Mouse (Mus musculus) spleen, postnatal 4 days (tissue): ENCODE results near the gene Parg.

ENCODE experiments used
- DNase-seq, 2 experiments: peaks; one replicate each; pipeline ENCODE4 v3.0.0; 2022; ENCODE audit warnings: low spot score in 2 of 2

Parg gene

GRCm38 (mm10) chr14:32321732-32322685, 120.3 kb downstream of the Parg start, which contains the start of gene Ogdhl:
Ogdhl (plus strand) TSS chr14:32322019.
- DNase-seq: peak; percentile 58 to 76

- DNase-seq: no peak
These were observed 121.5 kb downstream of the Parg start for GRCm38 (mm10) chr14:32323221-32323620.

- no peak for DNase-seq
These were observed 125.6 kb downstream of the Parg start for GRCm38 (mm10) chr14:32327366-32327765.

- DNase-seq: no peak
These were observed 131.0 kb downstream of the Parg start for GRCm38 (mm10) chr14:32332515-32333445.

- DNase-seq: no peak
These were observed 134.3 kb downstream of the Parg start for GRCm38 (mm10) chr14:32336021-32336420.

GRCm38 (mm10) chr14:32336547-32336946, 134.8 kb downstream of the Parg start:
- no peak for DNase-seq

- peak in 1 of 2 experiments; percentile 53 for DNase-seq
These were observed 140.1 kb downstream of the Parg start for GRCm38 (mm10) chr14:32341823-32342222.

- DNase-seq: peak in 1 of 2 experiments; percentile 57
These were observed 142.4 kb downstream of the Parg start for GRCm38 (mm10) chr14:32344176-32344575.

- peak in 1 of 2 experiments; percentile 54 for DNase-seq
These were observed 142.9 kb downstream of the Parg start for GRCm38 (mm10) chr14:32344694-32345093.
